Mouse (Mus musculus) embryo, embryonic 10.5 days (tissue): Measurements from ENCODE around the gene Plch2.
A peak's percentile ranks its signal among the peaks of the same experiment; 100 is the strongest.
"Not testable (repeated sequence)": the region's sequence is repeated elsewhere in the genome, so short reads cannot be mapped to it uniquely, and the experiment has no call there.

Experiments
- DNase-seq: peaks from one replicate; pipeline ENCODE4 v3.0.0-alpha.2; 2015; ENCODE audit warnings: low spot score

Gene Plch2

GRCm38 (mm10) chr4:155056724-155057123 is at the start of gene Plch2:
Gene Plch2 (minus strand): TSS chr4:155056784.
- no peak for DNase-seq

- DNase-seq = no peak
Observed at GRCm38 (mm10) chr4:155098572-155098971, 42.0 kb upstream of the Plch2 start.

DNA sequence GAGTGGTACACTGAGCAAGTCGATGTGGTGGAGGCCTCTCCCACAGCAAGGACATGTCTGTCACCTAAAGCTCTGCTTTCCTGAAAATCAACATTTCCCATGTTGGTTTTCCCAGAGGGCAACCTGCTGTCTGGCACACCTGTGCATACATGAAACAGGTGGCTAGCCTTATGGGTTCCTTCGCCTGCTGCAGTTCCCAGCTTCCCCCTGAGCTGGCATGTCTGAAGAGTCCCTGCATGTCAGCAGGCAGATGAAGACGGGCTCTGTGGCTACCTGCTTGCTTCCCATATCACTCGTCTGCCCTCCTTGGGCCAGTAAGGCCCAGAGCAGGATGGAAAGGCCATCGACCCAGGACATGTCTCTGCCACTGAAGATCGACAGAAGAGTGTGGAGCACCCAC is 40.9 kb upstream of the Plch2 start:
- DNase-seq = no peak

GRCm38 (mm10) chr4:155095967-155096366 is 39.4 kb upstream of the Plch2 start:
- no peak for DNase-seq

DNA sequence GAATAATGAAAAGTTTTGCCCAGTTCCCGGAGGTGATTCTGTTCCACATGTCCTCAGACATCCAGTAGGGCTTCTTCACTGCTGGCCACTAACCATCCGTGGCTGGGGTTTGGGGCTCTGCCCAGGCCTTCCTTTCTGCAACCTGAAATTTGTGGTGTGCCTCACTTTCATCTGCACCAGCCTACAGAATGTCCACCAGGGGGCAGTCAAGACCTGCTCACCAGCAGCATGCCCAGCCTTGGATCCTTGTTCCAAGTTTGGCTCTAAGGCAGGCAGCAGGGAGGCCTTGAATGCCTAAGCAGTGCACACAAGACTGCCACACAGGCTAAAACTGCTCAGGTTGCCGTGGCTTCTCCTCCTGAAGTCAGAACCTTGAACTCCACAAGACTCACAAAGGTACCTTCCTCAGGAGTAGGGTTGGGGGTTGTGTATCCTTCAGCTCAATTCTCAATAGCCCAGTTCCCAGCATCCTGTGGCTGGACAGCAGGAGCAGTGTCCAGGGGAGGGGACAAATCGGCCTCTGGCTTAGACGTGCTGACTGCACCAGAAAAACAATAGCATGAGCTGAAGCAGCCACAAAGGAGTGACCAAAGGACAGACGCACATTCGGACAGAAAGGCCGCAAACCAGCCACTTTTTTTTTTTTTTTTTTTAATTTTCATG is 38.8 kb upstream of the Plch2 start:
- peak; percentile 93 for DNase-seq

DNA sequence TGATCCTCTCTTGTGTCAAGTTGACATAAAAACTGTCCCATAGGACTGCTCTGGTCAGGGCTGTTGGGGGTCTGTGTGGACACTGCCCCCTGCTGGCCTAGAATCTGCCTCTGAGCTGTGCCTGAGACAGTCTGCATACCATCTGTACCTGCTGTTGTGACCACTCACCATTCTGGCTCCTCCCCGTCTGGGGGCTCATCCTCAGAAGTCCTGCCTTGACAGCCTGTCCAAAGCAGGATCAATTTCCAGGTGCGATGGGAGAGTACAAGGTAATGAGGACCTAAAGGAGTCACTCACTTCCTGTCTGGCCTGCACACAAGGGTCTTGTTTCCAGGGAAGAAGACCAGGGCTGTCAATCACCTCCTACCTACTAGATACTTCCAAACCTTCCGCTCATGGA is 38.0 kb upstream of the Plch2 start:
- DNase-seq = peak; percentile 72

DNA sequence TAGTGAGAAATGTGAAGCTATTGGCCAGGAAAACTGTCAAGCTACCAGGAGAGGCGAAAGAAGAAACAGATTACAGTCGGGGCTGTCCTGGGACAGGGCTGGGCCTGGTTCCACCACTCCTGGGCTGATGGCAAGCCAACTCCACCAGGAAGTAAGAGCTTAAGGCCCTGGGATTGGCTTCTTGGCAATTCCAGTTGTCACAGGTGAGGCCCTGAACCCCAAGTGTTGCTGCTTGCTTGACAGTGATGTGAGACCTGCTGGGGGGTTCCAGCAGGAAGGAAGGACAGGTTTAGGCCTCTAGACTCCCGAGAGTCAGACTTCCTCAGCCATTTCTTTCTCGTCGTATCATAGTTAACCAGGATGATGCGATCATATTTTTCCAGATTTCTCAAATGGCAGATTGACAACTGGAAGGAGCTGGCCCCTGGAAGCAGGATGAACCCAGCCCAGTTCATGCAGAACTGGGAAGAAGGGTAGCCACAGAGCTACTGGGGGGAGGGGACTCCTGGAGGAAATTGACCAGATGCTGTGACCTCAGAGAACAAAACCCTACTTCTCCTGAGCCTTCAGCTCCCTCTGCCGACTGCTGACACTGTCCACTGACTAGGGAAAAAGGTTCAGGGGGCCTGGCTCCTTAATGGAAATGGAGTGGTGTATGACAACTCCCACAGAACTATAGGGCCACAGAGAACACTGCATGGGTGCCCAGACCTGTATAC is 37.0 kb upstream of the Plch2 start:
- DNase-seq = no peak

GRCm38 (mm10) chr4:155092718-155093430 is 36.3 kb upstream of the Plch2 start:
- no peak for DNase-seq

- DNase-seq = no peak
Observed at GRCm38 (mm10) chr4:155090688-155091449, 34.3 kb upstream of the Plch2 start.

GRCm38 (mm10) chr4:155090147-155090546 is 33.6 kb upstream of the Plch2 start:
- no peak for DNase-seq

GRCm38 (mm10) chr4:155089241-155089640 is 32.7 kb upstream of the Plch2 start:
- DNase-seq = no peak

- peak; percentile 100 for DNase-seq
Observed at GRCm38 (mm10) chr4:155086108-155087024, 29.8 kb upstream of the Plch2 start, which contains the start of the genes Rer1 and Morn1. Gene Rer1 (minus strand): TSS chr4:155086382. Gene Morn1 (plus strand): TSS chr4:155086577.

DNA sequence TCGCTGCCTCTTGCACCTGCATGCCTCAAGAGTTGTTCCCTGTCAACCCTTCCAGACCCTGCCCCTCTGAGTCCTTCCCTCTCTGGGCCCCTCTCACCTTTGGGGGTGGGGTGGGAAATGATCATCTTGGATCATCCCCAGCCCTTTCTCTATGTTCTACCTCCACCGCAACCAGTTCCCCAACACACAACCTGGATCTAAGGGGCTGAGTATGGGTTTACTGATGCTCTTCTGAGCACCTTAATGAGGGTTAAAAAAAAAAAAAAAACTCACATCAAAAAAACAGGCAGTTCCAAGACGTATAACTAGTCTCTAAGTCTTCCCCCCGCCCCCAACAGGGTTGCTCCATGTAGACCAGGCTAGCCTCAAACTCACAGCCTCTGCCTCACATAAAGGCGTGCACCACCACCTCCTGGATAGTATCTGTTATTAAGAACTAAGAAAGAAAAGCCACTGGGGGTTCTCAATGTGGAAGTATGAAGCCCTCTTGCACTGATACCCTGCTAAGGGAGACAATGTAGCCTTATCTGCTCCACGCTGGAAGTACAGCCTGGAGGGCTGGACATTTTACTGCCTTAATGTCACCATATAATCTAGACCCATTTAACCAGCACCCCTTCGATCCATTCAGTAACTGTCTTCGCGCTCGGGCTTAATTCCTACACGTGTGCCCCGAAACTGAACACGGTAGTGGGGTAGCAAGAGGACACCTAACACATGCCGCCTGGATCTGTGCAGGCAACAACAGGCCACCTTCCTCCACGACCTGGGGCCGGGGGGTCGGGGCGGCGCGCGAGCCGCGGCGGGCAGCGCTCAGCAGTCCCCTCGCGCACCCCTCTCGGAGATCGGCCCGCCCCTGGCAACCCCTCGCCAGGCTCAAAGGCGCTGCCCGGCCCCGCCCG is 28.9 kb upstream of the Plch2 start:
- peak; percentile 32 for DNase-seq

- DNase-seq = no peak
Observed at GRCm38 (mm10) chr4:155084351-155084750, 27.8 kb upstream of the Plch2 start.

- no peak for DNase-seq
Observed at GRCm38 (mm10) chr4:155083553-155083952, 27.0 kb upstream of the Plch2 start.

DNA sequence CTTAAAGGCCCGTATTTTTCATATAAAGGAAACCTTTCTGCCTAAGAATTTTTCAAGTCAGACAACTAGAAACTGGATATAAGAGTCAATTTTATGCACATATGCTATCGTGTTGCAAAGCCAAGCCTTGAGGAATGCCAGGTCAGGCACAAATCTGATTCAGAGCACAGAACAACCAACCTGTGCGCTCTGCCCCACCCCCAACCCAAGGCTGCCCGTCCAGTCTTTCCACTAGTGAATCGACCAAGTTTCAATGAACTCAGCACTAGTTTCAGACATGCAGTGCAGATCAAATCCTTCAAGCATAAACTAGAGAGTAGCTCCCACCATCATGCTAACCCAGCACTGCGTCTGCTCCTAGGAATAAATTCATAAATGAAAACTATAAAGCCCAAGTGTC is 23.1 kb upstream of the Plch2 start:
- no peak for DNase-seq

GRCm38 (mm10) chr4:155078808-155079207 is 22.2 kb upstream of the Plch2 start:
- DNase-seq = not testable (repeated sequence)

DNA sequence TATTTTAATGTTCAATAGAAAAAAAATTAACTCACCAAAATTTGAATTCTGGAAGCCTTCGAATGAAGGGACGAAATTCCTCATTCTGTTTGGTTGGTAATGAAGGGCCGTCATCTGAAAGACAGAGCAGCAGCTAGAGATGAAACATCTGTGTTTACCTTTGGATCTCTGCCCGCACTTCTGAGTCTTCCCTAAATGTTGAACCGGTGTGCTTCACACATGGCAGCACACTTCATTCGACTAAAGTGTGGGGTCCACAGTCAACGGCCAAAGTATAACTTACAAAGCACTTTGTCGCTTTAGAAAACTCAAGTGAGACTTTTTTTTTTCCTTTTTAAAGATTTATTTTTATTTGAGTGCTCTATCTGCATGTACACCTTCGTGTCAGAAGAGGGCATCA is 20.1 kb upstream of the Plch2 start:
- DNase-seq = no peak

DNA sequence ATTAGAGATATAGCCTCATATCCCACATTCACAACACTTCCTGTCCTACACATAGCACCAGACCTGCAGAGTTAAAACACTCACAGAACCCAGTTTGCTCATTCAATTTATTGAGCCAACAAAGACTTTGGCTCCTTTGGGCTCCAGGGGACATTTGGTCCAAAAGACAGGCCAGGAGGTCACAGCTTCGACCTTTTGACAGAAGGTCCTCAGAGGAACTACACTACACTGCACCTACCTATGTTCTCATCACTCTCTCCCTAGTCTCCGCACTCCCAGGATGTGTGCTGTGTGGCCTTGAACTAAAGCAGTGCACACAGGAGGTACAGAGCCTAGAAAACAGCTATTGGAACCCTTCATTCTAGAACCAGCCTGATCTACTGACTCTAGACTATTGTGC is 19.2 kb upstream of the Plch2 start:
- DNase-seq = no peak

GRCm38 (mm10) chr4:155075137-155075536 is 18.6 kb upstream of the Plch2 start:
- DNase-seq = no peak
